Mouse (Mus musculus): ENCODE data around the gene Plcxd2. TPM values are rescaled to one million over a fixed set of nuclear protein-coding genes. Genes with fewer than 3 reads are reported as not detected.

Plcxd2 gene
- polyA plus RNA-seq, 1 experiment from 2014 or later: 3.5 TPM

GRCm38 (mm10) chr16:45937381-45937780 lies 72.6 kb downstream of the Plcxd2 start:
- no peak overlapping the region for H3K27ac ChIP-seq (ENCODE audit: low read depth, low read length)
- no peaks in the 10 kb centered on the region for H3K4me1 ChIP-seq (replicated peaks; ENCODE audit: control insufficient read depth, insufficient read depth, low read length)
- no peak overlapping the region for H3K4me3 ChIP-seq (ENCODE audit: low read depth, low read length)
- no peaks in the 10 kb centered on the region for H3K27me3 ChIP-seq (replicated peaks; ENCODE audit: control insufficient read depth, insufficient read depth, low read length)
- WGBS: 62% methylated on average over 2 of the region's 2 CpGs
- DNase-seq (ENCODE audit: low spot score) (no peak), ATAC-seq (replicated peaks; ENCODE audit: low FRiP score) (no peak)
- H3K9ac ChIP-seq (ENCODE audit: low read depth, low read length): no peak overlapping the region
- no peaks in the 10 kb centered on the region for H3K9me3 ChIP-seq (ENCODE audit: control insufficient read depth, low read length)
- no peaks in the 10 kb centered on the region for H3K36me3 ChIP-seq (ENCODE audit: control insufficient read depth, insufficient read depth, low read length)
- no peak overlapping the region for H3K4me2 ChIP-seq

- no peaks in the 10 kb centered on the region for H3K27me3 ChIP-seq (replicated peaks; ENCODE audit: control insufficient read depth, insufficient read depth, low read length)
- H3K4me1 ChIP-seq (replicated peaks; ENCODE audit: control insufficient read depth, insufficient read depth, low read length): no peaks in the 10 kb centered on the region
- H3K9ac ChIP-seq (ENCODE audit: low read depth, low read length): no peak overlapping the region
- no peak for ATAC-seq (replicated peaks; ENCODE audit: low FRiP score)
- H3K27ac ChIP-seq (ENCODE audit: low read depth, low read length): no peak overlapping the region
- no peak overlapping the region for H3K4me2 ChIP-seq
- WGBS: 59% methylated on average over 2 of the region's 2 CpGs
- H3K36me3 ChIP-seq (ENCODE audit: control insufficient read depth, insufficient read depth, low read length): no peaks in the 10 kb centered on the region
- no peak for DNase-seq (ENCODE audit: low spot score)
- H3K4me3 ChIP-seq (ENCODE audit: low read depth, low read length): no peak overlapping the region
- no peaks in the 10 kb centered on the region for H3K9me3 ChIP-seq (ENCODE audit: control insufficient read depth, low read length)
Observed at GRCm38 (mm10) chr16:45936521-45936920, 73.5 kb downstream of the Plcxd2 start.

GRCm38 (mm10) chr16:45935956-45936483 lies 74.0 kb downstream of the Plcxd2 start:
- H3K27ac ChIP-seq (ENCODE audit: low read depth, low read length): no peak overlapping the region
- DNase-seq (ENCODE audit: low spot score): no peak
- no peak overlapping the region for H3K4me2 ChIP-seq
- no peaks in the 10 kb centered on the region for H3K9me3 ChIP-seq (ENCODE audit: control insufficient read depth, low read length)
- H3K9ac ChIP-seq (ENCODE audit: low read depth, low read length): no peak overlapping the region
- no peaks in the 10 kb centered on the region for H3K36me3 ChIP-seq (ENCODE audit: control insufficient read depth, insufficient read depth, low read length)
- no peak for ATAC-seq (replicated peaks; ENCODE audit: low FRiP score)
- 78% methylated on average over 3 of the region's 3 CpGs for WGBS
- H3K27me3 ChIP-seq (replicated peaks; ENCODE audit: control insufficient read depth, insufficient read depth, low read length): no peaks in the 10 kb centered on the region
- no peak overlapping the region for H3K4me3 ChIP-seq (ENCODE audit: low read depth, low read length)
- H3K4me1 ChIP-seq (replicated peaks; ENCODE audit: control insufficient read depth, insufficient read depth, low read length): no peaks in the 10 kb centered on the region

GRCm38 (mm10) chr16:45934721-45935407 lies 75.2 kb downstream of the Plcxd2 start:
- DNase-seq (ENCODE audit: low spot score): no peak
- no peak for ATAC-seq (replicated peaks; ENCODE audit: low FRiP score)
- Histone ChIP-seq H3K4me3 (ENCODE audit: low read depth, low read length) (no peak overlapping the region), H3K4me1 (replicated peaks; ENCODE audit: control insufficient read depth, insufficient read depth, low read length) (no peaks in the 10 kb centered on the region), H3K27ac (ENCODE audit: low read depth, low read length) (no peak overlapping the region), H3K27me3 (replicated peaks; ENCODE audit: control insufficient read depth, insufficient read depth, low read length) (no peaks in the 10 kb centered on the region), H3K9me3 (ENCODE audit: control insufficient read depth, low read length) (no peaks in the 10 kb centered on the region), H3K9ac (ENCODE audit: low read depth, low read length) (no peak overlapping the region), H3K4me2 (no peak overlapping the region), H3K36me3 (ENCODE audit: control insufficient read depth, insufficient read depth, low read length) (no peaks in the 10 kb centered on the region)
- 58% methylated on average over 2 of the region's 2 CpGs for WGBS

- Histone ChIP-seq H3K4me2 (no peak overlapping the region), H3K9ac (ENCODE audit: low read depth, low read length) (no peak overlapping the region), H3K36me3 (ENCODE audit: control insufficient read depth, insufficient read depth, low read length) (no peaks in the 10 kb centered on the region), H3K4me3 (ENCODE audit: low read depth, low read length) (no peak overlapping the region), H3K9me3 (ENCODE audit: control insufficient read depth, low read length) (no peaks in the 10 kb centered on the region), H3K27ac (ENCODE audit: low read depth, low read length) (no peak overlapping the region), H3K27me3 (replicated peaks; ENCODE audit: control insufficient read depth, insufficient read depth, low read length) (no peaks in the 10 kb centered on the region), H3K4me1 (replicated peaks; ENCODE audit: control insufficient read depth, insufficient read depth, low read length) (peaks cover 4% of the 10 kb centered on the region)
- DNase-seq (ENCODE audit: low spot score) (no peak), ATAC-seq (replicated peaks; ENCODE audit: low FRiP score) (no peak)
- WGBS: 81% methylated on average over 3 of the region's 3 CpGs
Observed at GRCm38 (mm10) chr16:45930308-45930707, 79.7 kb downstream of the Plcxd2 start.

- H3K4me3 ChIP-seq (ENCODE audit: low read depth, low read length): no peak overlapping the region
- no peak overlapping the region for H3K4me2 ChIP-seq
- no peaks in the 10 kb centered on the region for H3K27me3 ChIP-seq (replicated peaks; ENCODE audit: control insufficient read depth, insufficient read depth, low read length)
- H3K4me1 ChIP-seq (replicated peaks; ENCODE audit: control insufficient read depth, insufficient read depth, low read length): peaks cover 4% of the 10 kb centered on the region
- H3K9ac ChIP-seq (ENCODE audit: low read depth, low read length): no peak overlapping the region
- no peak overlapping the region for H3K27ac ChIP-seq (ENCODE audit: low read depth, low read length)
- DNase-seq (ENCODE audit: low spot score) (no peak), ATAC-seq (replicated peaks; ENCODE audit: low FRiP score) (no peak)
- 26% methylated on average over 4 of the region's 4 CpGs for WGBS
- H3K9me3 ChIP-seq (ENCODE audit: control insufficient read depth, low read length): no peaks in the 10 kb centered on the region
- H3K36me3 ChIP-seq (ENCODE audit: control insufficient read depth, insufficient read depth, low read length): no peaks in the 10 kb centered on the region
Observed at GRCm38 (mm10) chr16:45928090-45928489, 81.9 kb downstream of the Plcxd2 start.

GRCm38 (mm10) chr16:45927601-45928000 lies 82.4 kb downstream of the Plcxd2 start:
- Histone ChIP-seq H3K9ac (ENCODE audit: low read depth, low read length) (no peak overlapping the region), H3K4me2 (no peak overlapping the region), H3K9me3 (ENCODE audit: control insufficient read depth, low read length) (no peaks in the 10 kb centered on the region), H3K4me1 (replicated peaks; ENCODE audit: control insufficient read depth, insufficient read depth, low read length) (peaks cover 4% of the 10 kb centered on the region), H3K27ac (ENCODE audit: low read depth, low read length) (no peak overlapping the region), H3K4me3 (ENCODE audit: low read depth, low read length) (no peak overlapping the region), H3K27me3 (replicated peaks; ENCODE audit: control insufficient read depth, insufficient read depth, low read length) (no peaks in the 10 kb centered on the region), H3K36me3 (ENCODE audit: control insufficient read depth, insufficient read depth, low read length) (no peaks in the 10 kb centered on the region)
- no peak for DNase-seq (ENCODE audit: low spot score)
- ATAC-seq (replicated peaks; ENCODE audit: low FRiP score): 0 out of 2 replicates have a peak, but pooled peaks have one; percentile 20
- WGBS: 29% methylated on average over 3 of the region's 3 CpGs

GRCm38 (mm10) chr16:45926875-45927274 lies 83.1 kb downstream of the Plcxd2 start:
- Histone ChIP-seq H3K9me3 (ENCODE audit: control insufficient read depth, low read length) (no peaks in the 10 kb centered on the region), H3K4me1 (replicated peaks; ENCODE audit: control insufficient read depth, insufficient read depth, low read length) (peaks cover 4% of the 10 kb centered on the region), H3K27ac (ENCODE audit: low read depth, low read length) (no peak overlapping the region), H3K4me3 (ENCODE audit: low read depth, low read length) (no peak overlapping the region), H3K9ac (ENCODE audit: low read depth, low read length) (no peak overlapping the region), H3K4me2 (no peak overlapping the region), H3K27me3 (replicated peaks; ENCODE audit: control insufficient read depth, insufficient read depth, low read length) (no peaks in the 10 kb centered on the region), H3K36me3 (ENCODE audit: control insufficient read depth, insufficient read depth, low read length) (no peaks in the 10 kb centered on the region)
- no peak for DNase-seq (ENCODE audit: low spot score)
- WGBS: 85% methylated on average over 5 of the region's 5 CpGs
- no peak for ATAC-seq (replicated peaks; ENCODE audit: low FRiP score)

GRCm38 (mm10) chr16:45923731-45924424 lies 86.1 kb downstream of the Plcxd2 start:
- Histone ChIP-seq H3K27ac (ENCODE audit: low read depth, low read length) (no peak overlapping the region), H3K36me3 (ENCODE audit: control insufficient read depth, insufficient read depth, low read length) (no peaks in the 10 kb centered on the region), H3K27me3 (replicated peaks; ENCODE audit: control insufficient read depth, insufficient read depth, low read length) (no peaks in the 10 kb centered on the region), H3K4me3 (ENCODE audit: low read depth, low read length) (no peak overlapping the region), H3K4me1 (replicated peaks; ENCODE audit: control insufficient read depth, insufficient read depth, low read length) (peaks cover 4% of the 10 kb centered on the region), H3K9me3 (ENCODE audit: control insufficient read depth, low read length) (no peaks in the 10 kb centered on the region), H3K4me2 (no peak overlapping the region), H3K9ac (ENCODE audit: low read depth, low read length) (no peak overlapping the region)
- ATAC-seq (replicated peaks; ENCODE audit: low FRiP score) (no peak), DNase-seq (ENCODE audit: low spot score) (no peak)
- 67% methylated on average over 6 of the region's 6 CpGs for WGBS

Data from liver, embryonic 11.5 days (tissue).